In genomic region chr2:129911203-129911921, GRCm38 (mm10) we compare ENCODE assay signal across 12 mouse cellular contexts.
DNase-seq lines count a peak whose midpoint lies in the region; ATAC-seq lines count a peak whose summit lies in the region.
"Had no signal": no experiment of that assay in that cellular context is flagged by ENCODE, and none has a peak within 500 bp of the region (broad histone marks: within the 10 kb centered on the region; RNA-seq: fewer than 3 reads in every experiment).

No protein-coding gene starts in this region.

- peak overlapping the region; percentile 1; the same call in 1 of the 2 replicates for H3K27ac ChIP-seq in kidney, embryonic 16.5 days (ENCODE audit: low read length)
- H3K27ac ChIP-seq in limb, embryonic 11.5 days (replicated peaks; ENCODE audit: low read depth, low read length), result no peak overlapping the region
- H3K27ac ChIP-seq in stomach, embryonic 16.5 days (ENCODE audit: low read length), result no peak overlapping the region

- no peak overlapping the region for H3K9ac ChIP-seq in kidney, embryonic 16.5 days (replicated peaks; ENCODE audit: low read length)
- no peak overlapping the region for H3K9ac ChIP-seq in limb, embryonic 11.5 days (ENCODE audit: low read length)
- no peak overlapping the region for H3K9ac ChIP-seq in stomach, embryonic 16.5 days (ENCODE audit: low read length)

- no peaks in the 10 kb centered on the region for H3K27me3 ChIP-seq in kidney, embryonic 16.5 days (ENCODE audit: insufficient read depth, low read length)
- H3K27me3 ChIP-seq in limb, embryonic 11.5 days (ENCODE audit: control insufficient read depth, insufficient read depth, low read length), result no peaks in the 10 kb centered on the region
- H3K27me3 ChIP-seq in stomach, embryonic 16.5 days (ENCODE audit: control insufficient read depth, insufficient read depth, low read length), result no peaks in the 10 kb centered on the region; the same call in 1 of the 2 replicates

- WGBS in kidney, embryonic 16.5 days, result 12% methylated on average over 19 of the region's 19 CpGs
- 34% methylated on average over 19 of the region's 19 CpGs for WGBS in limb, embryonic 11.5 days
- WGBS in stomach, embryonic 16.5 days, result 41% methylated on average over 19 of the region's 19 CpGs

- peaks cover 16% of the 10 kb centered on the region for H3K4me1 ChIP-seq in kidney, embryonic 16.5 days (ENCODE audit: insufficient read depth, low read length)
- no peaks in the 10 kb centered on the region for H3K4me1 ChIP-seq in limb, embryonic 11.5 days (ENCODE audit: control insufficient read depth, insufficient read depth, low read length)
- H3K4me1 ChIP-seq in stomach, embryonic 16.5 days (ENCODE audit: control insufficient read depth, insufficient read depth, low read length), result peaks cover 8% of the 10 kb centered on the region; the same call in 1 of the 2 replicates

- H3K4me2 ChIP-seq in kidney, embryonic 16.5 days (replicated peaks; ENCODE audit: low read depth, low read length), result peak overlapping the region; percentile 42
- 0 out of 2 replicates have a peak overlapping the region, but pooled peaks have one; percentile 2 for H3K4me2 ChIP-seq in limb, embryonic 11.5 days (ENCODE audit: low read depth, severe bottlenecking)
- peak overlapping the region; percentile 29 for H3K4me2 ChIP-seq in stomach, embryonic 16.5 days (ENCODE audit: low read depth, low read length)

- H3K9me3 ChIP-seq in kidney, embryonic 16.5 days (ENCODE audit: low read length), result no peaks in the 10 kb centered on the region
- no peaks in the 10 kb centered on the region for H3K9me3 ChIP-seq in limb, embryonic 11.5 days (ENCODE audit: control insufficient read depth, low read length)
- H3K9me3 ChIP-seq in stomach, embryonic 16.5 days (replicated peaks; ENCODE audit: control insufficient read depth, low read length), result no peaks in the 10 kb centered on the region

- no peak for ATAC-seq in kidney, embryonic 16.5 days (ENCODE audit: low FRiP score, low TSS enrichment)
- no peak for ATAC-seq in limb, embryonic 11.5 days (ENCODE audit: insufficient number of reproducible peaks, low FRiP score, low TSS enrichment, low read depth)
- no peak for ATAC-seq in stomach, embryonic 16.5 days (ENCODE audit: insufficient read depth, low FRiP score)

- H3K36me3 ChIP-seq in kidney, embryonic 16.5 days (ENCODE audit: insufficient read depth, low read length), result no peaks in the 10 kb centered on the region
- H3K36me3 ChIP-seq in limb, embryonic 11.5 days (ENCODE audit: control insufficient read depth, insufficient read depth, low read length), result no peaks in the 10 kb centered on the region
- no peaks in the 10 kb centered on the region for H3K36me3 ChIP-seq in stomach, embryonic 16.5 days (ENCODE audit: control insufficient read depth, insufficient read depth, low read length)

- no peak for DNase-seq in kidney, adult 8-10 months
- DNase-seq in forelimb bud, embryonic 11.5 days (ENCODE audit: low read depth, low spot score), result peak; percentile 57
- DNase-seq in limb, embryonic 11.5 days (ENCODE audit: low spot score), result peak; percentile 47
- no peak for DNase-seq in frontal cortex, postnatal 25 days (ENCODE audit: low spot score in 2 of 2)
- no peak for DNase-seq in urinary bladder, adult 18-20 months (ENCODE audit: low spot score in 2 of 2)
- DNase-seq: adrenal gland, adult 8-10 months; cerebellum, postnatal 36 days; heart, postnatal 14 days; layer of hippocampus, postnatal 36 days; lung, adult 18-20 months had no signal

- H3K4me3 ChIP-seq in kidney, embryonic 16.5 days (ENCODE audit: low read length), result 0 out of 2 replicates have a peak overlapping the region, but pooled peaks have one; percentile 0
- no peak overlapping the region for H3K4me3 ChIP-seq in limb, embryonic 11.5 days (ENCODE audit: low read depth, low read length)
- H3K4me3 ChIP-seq in stomach, embryonic 16.5 days (replicated peaks; ENCODE audit: low read length), result no peak overlapping the region

Comparison
In these comparisons a context has a peak if more than half of its experiments do, and no peak if none do; other contexts are left out.
1. DNase-seq: peak in forelimb bud, embryonic 11.5 days (single experiment) and limb, embryonic 11.5 days (single experiment); none in kidney, adult 8-10 months (0 of 2), frontal cortex, postnatal 25 days (0 of 2) and urinary bladder, adult 18-20 months (0 of 2).
2. Peak in every context shown above with its lines, with median percentiles within 50 percentile points of each other: H3K4me2 ChIP-seq.